Mouse (Mus musculus) limb, embryonic 12.5 days (tissue): ENCODE measurements around the gene Zfp987. TPM values are rescaled to one million over a fixed set of nuclear protein-coding genes. Genes with fewer than 3 reads are reported as not detected.
"Not testable (repeated sequence)": the region's sequence is repeated elsewhere in the genome, so short reads cannot be mapped to it uniquely, and the experiment has no call there.

Experiments
- ATAC-seq: fragments of 200-750 bp; cut with Nextera tagmentation; 2 replicates; pipeline ENCODE4 v1.8.0; 2017; ENCODE audit warnings: low read depth, moderate TSS enrichment; ENCODE audit not compliant: insufficient number of reproducible peaks, insufficient read depth, low FRiP score, low TSS enrichment
- H3K27ac ChIP-seq: fragments of 300-500 bp; sonication (generic); 2 replicates; pipeline ENCODE4 v1.5.1; 2016; ENCODE audit warnings: mild to moderate bottlenecking, moderate library complexity
- H3K27me3 ChIP-seq: fragments of 300-500 bp; sonication (generic); 2 replicates; pipeline ENCODE4 v1.6.1; 2016; ENCODE audit warnings: mild to moderate bottlenecking, moderate library complexity
- H3K36me3 ChIP-seq: fragments of 300-500 bp; sonication (generic); 2 replicates; pipeline ENCODE4 v1.6.1; 2016; ENCODE audit warnings: mild to moderate bottlenecking, moderate library complexity
- H3K4me1 ChIP-seq: fragments of 300-500 bp; sonication (generic); replicated peaks from 2 replicates; pipeline ENCODE4 v1.6.1; 2016
- H3K4me2 ChIP-seq: fragments of 300-500 bp; sonication (generic); 2 replicates; pipeline ENCODE4 v1.6.1; 2016; ENCODE audit warnings: mild to moderate bottlenecking, moderate library complexity
- H3K4me3 ChIP-seq: fragments of 300-500 bp; sonication (generic); replicated peaks from 2 replicates; pipeline ENCODE4 v1.5.1; 2016; ENCODE audit warnings: mild to moderate bottlenecking
- H3K9ac ChIP-seq: fragments of 300-500 bp; sonication (generic); replicated peaks from 2 replicates; pipeline ENCODE4 v1.6.1; 2016; ENCODE audit warnings: mild to moderate bottlenecking, moderate library complexity
- H3K9me3 ChIP-seq: fragments of 300-500 bp; sonication (generic); 2 replicates; pipeline ENCODE4 v1.6.1; 2016; ENCODE audit warnings: mild to moderate bottlenecking, moderate library complexity
- WGBS: fragments of 180-500 bp; shearing (Covaris S2); methylation state at CpG from one replicate; pipeline ENCODE4 v1.1.7; 2016; 5-methylcytosine and 5-hydroxymethylcytosine counted together
- polyA plus RNA-seq: library from polyadenylated mRNA; unstranded; fragments of >200 nt; fragmentation: Nextera tagmentation; extraction: Ambion mirVana; gene quantifications from 2 replicates; pipeline ENCODE4 v1.2.1, GENCODE M21; 2016

Gene Zfp987
- polyA plus RNA-seq, 1 experiment from 2014 or later: 0.09 TPM

- Histone ChIP-seq H3K9me3 (peaks cover 38% of the 10 kb centered on the region), H3K4me2 (peak overlapping the region; percentile 42), H3K4me3 (peak overlapping the region; percentile 25)
- WGBS: 34% methylated on average over 43 of the region's 45 CpGs
- not testable (repeated sequence) for H3K4me1 ChIP-seq, H3K27me3 ChIP-seq, H3K36me3 ChIP-seq, H3K27ac ChIP-seq, ATAC-seq, H3K9ac ChIP-seq
Measured at GRCm38 (mm10) chr4:146066932-146067580, 30.0 kb upstream of the Zfp987 start.

- 19% methylated on average over 55 of the region's 55 CpGs for WGBS
- Histone ChIP-seq H3K4me3 (peak overlapping the region; percentile 25), H3K4me2 (peak overlapping the region; percentile 42), H3K9me3 (peaks cover 36% of the 10 kb centered on the region)
- not testable (repeated sequence) for H3K4me1 ChIP-seq, H3K36me3 ChIP-seq, H3K9ac ChIP-seq, ATAC-seq, H3K27ac ChIP-seq, H3K27me3 ChIP-seq
Measured at GRCm38 (mm10) chr4:146067594-146067993, 29.5 kb upstream of the Zfp987 start.

GRCm38 (mm10) chr4:146073264-146073663, 23.8 kb upstream of the Zfp987 start:
- not testable (repeated sequence) for H3K36me3 ChIP-seq, ATAC-seq, H3K4me3 ChIP-seq, H3K27ac ChIP-seq, H3K9ac ChIP-seq, H3K4me1 ChIP-seq, H3K9me3 ChIP-seq, H3K27me3 ChIP-seq, H3K4me2 ChIP-seq
- WGBS: 80% methylated on average over 7 of the region's 7 CpGs

- ATAC-seq, H3K4me1 ChIP-seq, H3K27me3 ChIP-seq, H3K4me2 ChIP-seq, H3K9ac ChIP-seq, H3K9me3 ChIP-seq, H3K4me3 ChIP-seq, H3K36me3 ChIP-seq, H3K27ac ChIP-seq: not testable (repeated sequence)
- WGBS: 46% methylated on average over 3 of the region's 3 CpGs
Measured at GRCm38 (mm10) chr4:146101448-146101847, 4.3 kb downstream of the Zfp987 start.

GRCm38 (mm10) chr4:146156524-146156923, 59.4 kb downstream of the Zfp987 start, which contains the start of gene Zfp600:
TSS of gene Zfp600 (plus strand) at chr4:146156824.
- no CpG with 5 or more reads among the region's 6 CpGs for WGBS
- not testable (repeated sequence) for H3K36me3 ChIP-seq, H3K27ac ChIP-seq, H3K4me1 ChIP-seq, H3K9ac ChIP-seq, H3K9me3 ChIP-seq, H3K4me2 ChIP-seq, H3K4me3 ChIP-seq, H3K27me3 ChIP-seq, ATAC-seq

- WGBS: 91% methylated on average over 4 of the region's 4 CpGs
- not testable (repeated sequence) for H3K9me3 ChIP-seq, ATAC-seq
Measured at GRCm38 (mm10) chr4:146162893-146163292, 65.8 kb downstream of the Zfp987 start.

GRCm38 (mm10) chr4:146167202-146167832, 70.2 kb downstream of the Zfp987 start:
- not testable (repeated sequence) for H3K4me3 ChIP-seq, H3K4me2 ChIP-seq, H3K27ac ChIP-seq, H3K9ac ChIP-seq, H3K36me3 ChIP-seq, H3K4me1 ChIP-seq, H3K27me3 ChIP-seq
- ATAC-seq: peak; percentile 71; the same call in 1 of the 2 replicates
- WGBS: 78% methylated on average over 3 of the region's 3 CpGs
- H3K9me3 ChIP-seq: peaks cover 18% of the 10 kb centered on the region

More at GRCm38 (mm10) chr4:146162893-146163292, 65.8 kb downstream of the Zfp987 start:
- H3K4me1 ChIP-seq, H3K36me3 ChIP-seq, H3K27me3 ChIP-seq, H3K27ac ChIP-seq, H3K9ac ChIP-seq, H3K4me2 ChIP-seq, H3K4me3 ChIP-seq: not testable (repeated sequence)

- not testable (repeated sequence) for H3K4me3 ChIP-seq, H3K9ac ChIP-seq, H3K27ac ChIP-seq, H3K4me1 ChIP-seq, H3K4me2 ChIP-seq, H3K36me3 ChIP-seq, H3K27me3 ChIP-seq
- 85% methylated on average over 10 of the region's 10 CpGs for WGBS
- H3K9me3 ChIP-seq: peaks cover 18% of the 10 kb centered on the region
- ATAC-seq: peak; percentile 75; the same call in 1 of the 2 replicates
Measured at GRCm38 (mm10) chr4:146167879-146168532, 70.9 kb downstream of the Zfp987 start.

- H3K27me3 ChIP-seq, H3K36me3 ChIP-seq: not testable (repeated sequence)
Measured at GRCm38 (mm10) chr4:146168730-146169215, 71.7 kb downstream of the Zfp987 start.

GRCm38 (mm10) chr4:146173378-146174226, 76.5 kb downstream of the Zfp987 start:
- H3K36me3 ChIP-seq, H3K27me3 ChIP-seq, H3K27ac ChIP-seq, H3K4me1 ChIP-seq, H3K4me3 ChIP-seq, H3K9ac ChIP-seq, H3K4me2 ChIP-seq: not testable (repeated sequence)
- peak; percentile 71; the same call in 1 of the 2 replicates for ATAC-seq
- WGBS: 61% methylated on average over 4 of the region's 4 CpGs
- peaks cover 23% of the 10 kb centered on the region for H3K9me3 ChIP-seq

More at GRCm38 (mm10) chr4:146168730-146169215, 71.7 kb downstream of the Zfp987 start:
- peaks cover 24% of the 10 kb centered on the region for H3K9me3 ChIP-seq
- H3K4me3 ChIP-seq, H3K9ac ChIP-seq, H3K27ac ChIP-seq, H3K4me1 ChIP-seq, H3K4me2 ChIP-seq: not testable (repeated sequence)
- ATAC-seq: peak; percentile 71
- no CpG with 5 or more reads among the region's 2 CpGs for WGBS
